Mouse (Mus musculus) adrenal gland, postnatal 4 days (tissue): ENCODE measurements at regions not wholly inside any gene's neighbourhood (a gene's known extent, or its start where the extent isn't known, plus 50 kb on each side); places are given as distances from the start of the nearest gene placed in this dataset.

Source experiments
- DNase-seq, 2 experiments: peaks; one replicate each; pipeline ENCODE4 v3.0.0; 2021 to 2022; ENCODE audit warnings: low spot score in 2 of 2, mixed read lengths in 2 of 2

DNA sequence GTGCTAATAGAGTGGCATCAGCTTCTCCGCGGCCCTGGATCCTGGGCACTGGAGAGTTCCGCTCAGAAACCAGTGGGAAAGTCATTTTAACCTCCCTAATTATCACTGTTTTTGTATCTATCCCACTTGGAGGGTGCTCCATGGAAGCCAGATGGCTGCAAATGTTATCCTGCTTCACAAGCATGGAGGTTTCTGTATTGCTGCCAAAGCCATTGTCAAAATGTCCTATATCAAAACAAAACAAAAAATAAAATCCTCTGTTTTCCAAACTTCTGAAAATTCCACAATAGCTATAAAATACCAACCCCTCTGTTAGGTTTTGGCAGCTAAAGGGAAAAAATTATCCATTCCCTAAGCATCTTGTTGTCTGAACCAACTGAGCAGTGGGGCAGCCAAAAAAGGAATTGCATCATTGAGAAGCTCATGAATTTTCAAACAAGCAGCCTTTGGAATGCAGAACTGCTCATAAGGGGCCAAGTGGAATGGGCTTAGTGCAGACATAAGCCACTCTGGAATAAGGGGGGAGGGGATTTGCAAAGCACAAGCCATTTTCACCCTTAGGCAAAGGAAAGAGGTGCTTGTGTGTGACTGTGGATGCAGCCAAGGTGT lies 213.8 kb upstream of the Cwc22 start:
- no peak for DNase-seq

DNA sequence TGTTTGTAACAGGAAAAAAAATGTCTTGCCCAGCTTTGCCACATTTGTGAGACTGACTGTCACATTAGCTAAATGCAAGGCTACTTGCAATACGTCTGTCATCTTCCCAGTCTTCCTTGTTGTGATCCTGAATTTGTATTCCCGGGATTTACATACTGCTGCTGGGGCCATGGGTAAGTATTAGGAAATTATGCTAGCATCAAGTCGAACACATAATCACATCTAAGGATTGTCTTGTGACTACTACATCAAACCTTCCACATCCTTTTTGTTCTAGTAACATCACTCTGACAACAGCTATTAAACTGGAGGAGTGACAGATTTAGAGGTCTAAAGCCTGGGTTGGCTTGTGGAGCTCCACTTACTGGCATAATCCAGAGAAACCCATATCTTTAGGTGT lies 164.2 kb upstream of the Cwc22 start:
- no peak for DNase-seq

DNA sequence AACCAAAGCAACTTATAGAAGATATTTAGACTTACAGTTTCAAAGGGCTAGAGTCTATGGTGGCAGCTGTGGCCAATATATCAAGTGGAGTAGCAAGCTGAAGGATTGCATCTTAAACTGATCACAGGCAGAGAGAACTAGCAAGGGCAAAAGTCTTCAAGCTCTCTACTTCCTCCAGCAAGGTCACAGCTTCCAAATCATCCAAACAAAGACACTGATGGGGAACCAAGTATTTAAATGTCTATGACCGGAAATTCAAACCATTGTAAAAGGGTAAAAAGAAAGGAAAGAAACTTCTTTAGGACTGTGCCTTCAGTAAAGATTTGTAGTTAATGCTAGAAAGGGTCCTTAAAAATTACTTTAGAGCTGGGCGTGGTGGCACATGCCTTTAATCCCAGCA lies 149.4 kb upstream of the Cwc22 start:
- no peak for DNase-seq

DNA sequence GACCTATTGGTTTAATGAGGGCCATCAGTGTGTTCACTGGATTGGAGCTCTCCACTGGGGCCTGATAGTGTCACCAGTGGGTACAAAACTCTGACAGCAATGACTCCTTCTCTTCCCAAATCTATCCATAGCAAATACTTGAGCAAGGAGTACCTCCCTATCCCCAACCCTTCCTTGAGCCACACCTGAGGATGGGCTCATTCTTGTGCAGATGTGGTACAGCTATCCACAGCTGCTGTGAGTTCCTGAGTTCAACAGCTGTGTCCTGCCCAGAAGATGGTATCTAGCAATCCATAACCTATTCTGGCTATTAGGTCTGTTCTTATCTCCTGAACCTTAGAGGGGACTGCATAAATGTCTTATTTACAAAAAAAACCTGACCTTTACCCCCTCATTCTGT lies 148.7 kb upstream of the Cwc22 start:
- no peak for DNase-seq

DNA sequence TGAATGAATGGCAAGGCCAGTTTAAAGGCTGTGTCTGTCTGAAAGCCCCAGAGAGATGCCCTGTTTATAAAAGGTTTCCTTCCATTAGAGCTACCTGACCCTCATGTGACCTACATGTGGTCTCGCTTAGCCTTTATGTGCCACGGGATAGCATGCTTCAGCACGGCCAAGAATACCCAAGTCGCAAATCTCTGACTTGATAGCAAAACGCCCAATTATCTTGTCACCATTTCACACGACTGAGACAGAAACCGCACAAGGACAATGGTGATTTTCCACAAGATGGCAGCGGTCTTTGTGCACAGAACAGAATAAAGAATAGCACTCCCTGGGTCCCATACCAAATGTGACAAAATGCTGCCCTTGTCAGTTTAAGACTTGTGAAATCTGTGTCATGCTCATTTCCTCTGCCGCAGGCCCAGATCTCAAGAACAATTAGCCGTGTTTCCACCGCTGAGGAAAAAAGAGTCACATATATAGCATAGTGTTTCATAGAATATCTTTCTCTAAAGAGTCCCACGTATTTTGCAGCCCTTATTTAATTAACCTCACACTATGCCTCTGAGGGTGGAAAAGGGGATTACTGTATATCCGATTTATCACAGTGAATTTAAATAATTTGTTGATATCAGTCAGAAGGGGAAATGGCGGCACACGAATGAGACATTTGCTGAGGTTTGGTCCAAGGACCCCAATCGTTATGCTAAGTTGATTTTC lies 118.3 kb upstream of the Cwc22 start:
- DNase-seq = no peak

DNA sequence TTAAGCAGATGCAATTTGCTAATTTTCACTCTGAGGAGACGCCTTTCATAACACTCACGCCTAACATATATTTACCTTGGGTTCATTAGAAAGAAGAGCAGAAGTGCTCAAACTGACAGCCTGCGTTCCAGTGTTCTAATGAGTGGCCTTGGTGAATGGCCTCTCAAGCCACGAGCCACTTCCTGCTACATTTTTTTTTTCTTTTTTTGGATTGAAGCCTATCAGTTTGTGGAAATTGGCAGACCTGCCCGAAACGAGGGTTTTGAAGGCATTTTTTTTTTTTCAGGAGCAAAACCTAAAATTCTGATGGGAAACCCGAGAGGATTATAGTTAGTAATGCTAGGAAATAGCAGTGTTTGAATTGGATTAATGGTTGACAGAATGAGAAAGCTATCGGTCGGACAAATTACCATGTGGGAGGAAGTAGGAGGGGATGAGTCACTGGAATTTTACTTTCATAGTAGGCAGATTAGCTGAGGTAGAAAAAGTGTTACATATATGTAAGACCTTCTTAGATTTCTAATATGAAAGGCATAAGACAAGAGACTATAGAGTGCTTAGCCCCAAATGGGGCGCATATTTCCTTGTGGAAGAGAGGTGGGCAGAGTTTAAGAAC lies 113.7 kb upstream of the Cwc22 start:
- no peak for DNase-seq

DNA sequence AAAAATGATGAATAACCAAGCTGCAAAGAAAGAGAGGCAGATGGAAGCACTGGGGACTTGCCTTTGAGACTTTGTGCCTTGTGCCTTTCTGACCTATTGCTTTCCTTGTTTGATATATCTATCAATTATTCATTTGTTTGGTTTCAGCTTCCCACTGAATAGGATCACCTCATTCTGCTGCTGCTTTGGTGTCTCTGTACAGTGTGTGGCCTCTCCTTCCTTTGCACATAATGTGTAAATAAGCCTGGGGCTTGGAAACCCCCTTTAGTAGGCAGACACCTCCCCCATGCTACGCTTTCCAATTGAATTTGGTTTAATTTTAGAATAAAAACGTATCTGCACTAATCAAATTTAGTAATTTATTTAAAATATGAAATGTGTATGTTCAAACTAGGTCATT lies 112.8 kb upstream of the Cwc22 start:
- no peak for DNase-seq

DNA sequence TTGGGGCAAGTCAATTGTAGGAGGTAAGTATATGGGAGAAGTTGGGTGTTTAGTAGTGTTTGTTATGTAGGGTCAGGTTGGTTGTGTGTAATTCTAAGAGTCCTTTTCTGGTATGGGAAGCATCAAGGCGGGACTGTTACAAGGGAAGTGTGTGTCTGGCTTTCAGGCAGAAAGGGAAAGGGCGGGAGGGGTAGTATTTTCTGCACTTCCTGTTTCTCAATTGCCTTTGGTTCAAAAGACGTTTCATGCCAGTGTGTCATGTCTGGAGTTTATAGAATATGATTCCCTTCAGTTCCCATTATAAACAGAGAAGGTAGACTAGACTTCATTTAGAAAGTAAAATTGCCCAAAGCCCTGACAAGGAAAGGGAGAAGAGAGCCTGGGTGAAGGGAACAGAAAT lies 107.7 kb upstream of the Cwc22 start:
- DNase-seq = no peak

DNA sequence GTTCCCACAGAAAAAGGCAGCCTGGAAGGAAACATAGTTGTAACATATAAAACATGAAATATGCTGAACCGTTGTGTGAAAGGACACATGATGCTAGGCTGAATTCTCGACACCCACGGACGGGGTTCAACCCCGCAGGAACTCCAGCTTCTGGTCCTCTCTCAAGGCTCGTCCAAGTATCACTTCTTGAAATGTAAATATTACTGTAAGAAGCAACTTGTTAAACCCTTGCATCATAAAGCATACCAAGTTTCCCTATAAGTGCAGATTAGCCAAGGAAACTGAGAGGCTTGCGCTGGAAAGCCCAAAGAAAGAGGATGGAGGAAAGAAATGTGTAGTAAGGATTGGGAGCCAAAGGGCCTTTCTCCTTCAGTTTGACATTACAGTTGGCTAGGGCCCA lies 104.4 kb upstream of the Cwc22 start:
- no peak for DNase-seq

DNA sequence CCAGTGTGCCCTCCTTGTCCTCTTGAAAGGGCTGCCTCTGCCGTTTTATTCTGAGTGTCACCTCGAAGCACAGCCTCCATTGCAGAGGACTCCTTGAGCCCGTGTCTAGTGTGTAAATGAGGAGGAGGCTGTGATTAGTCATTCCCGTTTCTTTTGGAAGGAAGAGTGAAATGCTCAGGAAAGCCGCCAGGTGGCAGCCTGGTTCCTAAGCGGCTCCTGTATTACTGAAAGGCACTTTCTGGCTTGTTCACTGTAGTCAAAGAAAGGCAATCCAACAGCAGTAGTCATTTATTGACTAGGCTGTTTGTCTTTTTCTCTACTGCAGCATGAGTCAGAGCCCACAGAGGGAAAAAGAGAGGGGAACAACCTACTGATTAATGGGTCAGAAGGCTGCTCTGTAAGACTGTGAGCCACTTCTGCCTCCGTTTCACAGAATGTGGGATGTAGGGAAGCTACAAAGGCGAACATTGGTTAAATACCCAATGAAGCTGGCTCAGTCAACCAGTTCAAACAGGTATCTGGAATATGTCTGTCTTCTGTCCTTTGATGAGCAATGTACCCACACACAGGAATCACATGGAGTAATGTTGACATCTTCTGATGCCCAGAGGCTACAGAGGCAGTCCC lies 103.2 kb upstream of the Cwc22 start:
- peak; percentile 55 to 67 for DNase-seq

DNA sequence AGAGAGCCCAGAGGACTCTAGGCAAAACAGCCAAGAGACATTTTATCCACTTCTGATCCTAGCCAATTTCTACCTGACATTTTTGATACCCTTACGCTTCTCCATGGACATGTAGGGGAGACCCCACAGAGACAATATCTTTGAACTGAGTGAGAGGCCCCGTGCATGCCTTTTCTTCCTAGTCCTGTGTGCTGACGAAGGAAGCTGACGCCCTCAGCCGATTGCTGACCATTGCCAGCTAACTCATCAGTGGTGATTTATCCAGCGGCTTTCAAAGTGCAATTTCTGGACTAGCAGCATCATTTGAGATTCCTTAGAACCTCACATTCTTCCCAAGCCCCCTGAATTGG lies 102.5 kb upstream of the Cwc22 start:
- DNase-seq = no peak

DNA sequence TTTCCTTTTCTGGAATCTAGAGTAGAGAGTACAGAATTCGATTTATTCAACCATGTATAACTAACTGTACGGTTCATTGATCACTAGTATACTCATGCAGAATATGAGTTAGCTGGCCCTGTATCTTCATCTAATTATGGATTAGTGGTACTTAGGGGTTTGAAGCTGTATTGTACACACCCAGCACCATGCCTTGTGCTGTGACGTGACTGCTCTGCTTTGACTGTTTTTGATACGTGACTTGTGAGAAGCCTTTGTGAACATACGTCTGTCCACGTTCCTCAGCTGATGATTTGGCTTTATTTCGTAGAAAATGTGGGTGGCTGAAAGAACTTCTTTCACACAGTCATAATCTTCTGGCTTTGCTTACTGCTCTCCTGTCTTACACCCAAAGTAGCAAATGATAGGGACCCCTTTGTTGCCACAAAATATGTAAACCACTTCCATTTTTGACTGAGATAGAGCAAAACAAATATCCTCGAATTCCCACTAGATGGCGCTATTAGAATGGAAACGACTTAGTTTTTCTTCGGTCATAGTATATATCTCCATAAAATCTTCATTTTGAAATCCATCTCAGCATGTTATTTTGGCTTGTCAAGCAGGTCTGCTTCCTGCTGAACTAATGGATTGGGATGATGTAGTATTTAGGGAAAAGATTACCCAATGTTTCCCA lies 102.0 kb upstream of the Cwc22 start:
- DNase-seq = no peak

DNA sequence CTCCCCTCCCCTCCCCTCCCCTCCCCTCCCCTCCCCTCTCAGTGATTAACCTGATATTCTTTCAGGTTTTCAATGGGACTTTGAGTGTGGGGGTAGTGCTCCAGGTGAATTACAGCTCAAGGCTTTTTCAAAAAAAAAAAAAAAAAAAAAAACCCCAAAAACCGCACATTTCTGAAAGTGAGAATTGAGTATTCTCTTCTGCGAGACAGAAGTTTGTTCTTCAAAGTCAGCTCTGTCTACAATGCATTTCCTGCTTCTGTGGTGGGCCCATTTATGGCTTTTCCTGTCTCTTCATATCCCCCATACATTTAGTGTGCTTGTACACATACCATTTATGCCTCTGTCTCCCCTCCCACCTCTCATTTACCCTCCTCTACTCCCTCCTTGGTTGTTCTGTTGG lies 81.1 kb upstream of the Cwc22 start:
- no peak for DNase-seq

DNA sequence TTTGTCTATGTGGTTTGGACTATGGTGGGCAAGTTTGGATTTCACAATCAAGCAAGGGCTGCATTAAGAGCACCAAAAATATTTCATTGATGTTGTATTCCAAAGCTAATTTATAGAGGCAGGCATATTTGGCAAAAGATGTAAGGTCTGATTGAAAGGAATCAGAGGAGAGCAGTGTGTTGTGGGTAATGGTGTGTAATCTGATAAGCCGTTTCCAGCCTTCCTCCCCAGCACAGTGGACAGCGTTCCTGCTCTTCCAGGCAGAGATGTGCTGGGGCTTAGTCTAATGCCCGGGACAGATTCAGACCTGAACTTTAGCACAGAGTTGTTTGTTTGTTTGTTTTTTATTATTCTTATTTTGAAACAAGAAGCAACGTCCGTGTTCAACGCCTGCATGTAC lies 80.6 kb upstream of the Cwc22 start:
- DNase-seq = no peak

DNA sequence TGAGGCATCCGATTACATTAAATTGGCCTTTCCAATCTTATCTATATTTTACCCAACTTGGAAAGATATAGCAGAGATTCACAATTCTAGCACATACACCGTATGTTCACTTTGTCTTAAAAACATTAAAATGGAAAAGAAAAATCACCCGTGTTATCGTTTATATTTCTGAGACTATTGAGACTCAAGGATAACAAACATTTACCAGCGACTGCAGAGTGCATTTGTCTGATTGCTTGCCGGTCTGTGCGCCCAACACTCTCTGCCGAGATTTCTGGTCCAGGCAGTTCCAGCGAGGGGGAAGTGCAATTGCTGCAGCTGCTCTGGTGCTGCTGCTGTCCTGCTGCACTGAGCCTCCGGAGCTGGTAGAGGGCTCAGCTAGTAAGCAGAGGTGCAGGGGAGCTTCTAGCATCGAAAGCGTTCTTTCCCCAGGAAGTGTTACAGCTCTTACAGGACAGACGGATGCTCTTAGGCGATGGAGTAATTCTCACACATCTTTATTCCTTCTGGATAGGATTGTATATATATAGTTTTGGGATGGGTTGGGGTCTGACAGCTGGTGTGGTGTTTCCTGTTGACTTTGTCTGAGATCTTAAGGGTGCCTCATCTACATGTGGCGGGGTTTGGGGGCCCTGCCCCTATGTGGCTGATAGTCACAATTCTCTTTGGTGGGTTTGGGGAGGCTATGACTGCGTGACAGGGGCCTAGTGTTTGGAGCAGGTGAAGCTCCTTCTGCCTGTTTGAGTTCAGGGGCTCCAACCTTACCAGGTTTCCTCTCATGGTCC lies 79.7 kb upstream of the Cwc22 start:
- DNase-seq = no peak

DNA sequence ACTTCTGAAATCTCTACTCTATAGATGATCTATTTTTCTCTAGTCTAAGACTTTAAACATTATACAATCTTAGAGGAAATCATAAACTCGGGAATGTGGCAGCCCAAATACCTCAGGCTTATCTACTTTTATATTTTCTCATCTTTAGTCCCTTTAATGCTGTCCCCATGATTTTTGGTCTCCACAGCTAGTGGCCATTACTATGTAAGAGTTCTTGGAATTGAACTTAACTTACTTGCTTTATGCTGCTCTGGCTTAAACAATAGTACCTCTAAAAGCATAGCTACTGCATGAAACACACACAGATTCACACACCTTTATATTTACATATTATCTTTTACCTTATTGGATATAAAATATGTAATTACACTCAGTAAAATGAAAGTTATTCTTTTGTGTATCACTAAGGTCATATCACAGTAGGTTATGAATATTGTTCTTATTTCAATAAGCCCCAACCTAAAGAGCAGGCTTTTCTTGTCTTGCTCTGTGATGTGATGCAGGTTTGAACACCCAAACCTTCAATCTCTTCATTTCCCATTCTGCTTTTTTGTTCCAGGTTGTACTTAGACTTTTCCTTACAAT lies 78.9 kb upstream of the Cwc22 start:
- no peak for DNase-seq

DNA sequence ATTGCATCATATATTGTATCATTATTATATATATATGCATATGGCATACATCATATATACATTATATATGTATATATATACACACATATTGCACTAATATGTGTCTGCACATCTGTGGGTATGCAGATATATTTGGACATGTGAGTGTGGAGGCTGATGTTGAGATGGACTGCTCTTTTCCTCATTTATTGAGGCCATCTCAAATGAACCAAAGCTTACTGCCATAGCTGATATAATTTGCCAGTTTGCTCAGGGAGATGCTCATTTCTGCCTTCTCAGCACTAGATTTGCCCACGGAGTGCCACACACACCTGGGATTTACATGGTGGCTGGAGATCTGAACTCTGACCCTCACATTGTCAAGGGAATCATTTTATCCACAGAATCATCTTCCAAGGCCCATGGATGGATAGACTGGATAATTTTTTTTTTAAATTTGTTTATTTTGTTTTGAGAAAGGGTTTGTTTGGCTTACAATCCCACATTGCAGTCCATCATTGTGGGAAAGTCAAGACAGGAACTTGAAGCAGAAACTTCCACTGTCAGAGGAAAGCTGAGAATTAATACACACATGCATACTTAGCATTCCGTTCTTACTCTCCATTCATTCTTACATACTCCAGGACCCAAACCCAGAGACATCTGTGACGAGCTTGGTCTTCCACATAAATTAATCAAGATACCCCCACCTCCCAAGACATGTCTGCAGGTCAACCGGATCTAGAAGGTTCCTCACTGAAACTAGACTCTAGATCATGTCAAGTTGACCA lies 77.9 kb upstream of the Cwc22 start:
- DNase-seq = no peak

DNA sequence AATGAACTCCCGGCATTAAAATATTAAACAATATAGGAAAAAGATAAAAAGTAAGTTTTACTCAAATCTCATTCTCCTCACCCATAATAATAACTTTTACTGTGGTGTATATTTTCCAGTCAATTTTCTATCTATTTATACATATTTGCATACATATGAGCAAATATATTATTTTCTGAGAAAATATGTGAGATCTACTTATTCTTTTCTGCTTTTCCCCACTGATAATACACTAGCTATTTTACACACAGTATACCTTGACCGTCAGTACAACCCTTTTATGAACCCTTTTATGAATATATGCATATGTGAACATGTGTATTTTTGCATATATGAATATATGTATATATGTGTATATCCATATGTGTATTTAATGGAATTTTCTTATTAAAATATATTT lies 77.2 kb upstream of the Cwc22 start:
- no peak for DNase-seq

DNA sequence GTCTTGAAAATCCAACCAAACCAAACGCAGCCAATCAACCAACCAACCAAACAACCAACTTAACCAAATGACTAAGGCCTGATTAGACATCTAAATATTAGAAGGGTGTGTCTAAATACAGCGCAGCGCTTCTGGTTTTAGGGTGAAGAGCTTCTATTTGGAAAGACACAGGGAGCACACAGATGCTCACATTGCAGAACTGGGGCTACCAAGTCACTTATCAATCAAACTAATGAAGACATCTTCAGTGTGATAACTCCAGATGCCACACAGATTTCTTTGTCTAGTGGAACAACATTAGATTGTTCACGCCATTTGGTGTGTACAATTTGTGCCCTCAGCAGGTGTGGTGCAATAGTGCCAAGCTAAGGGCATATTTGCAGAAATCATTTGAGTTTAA lies 76.6 kb upstream of the Cwc22 start:
- DNase-seq = no peak

DNA sequence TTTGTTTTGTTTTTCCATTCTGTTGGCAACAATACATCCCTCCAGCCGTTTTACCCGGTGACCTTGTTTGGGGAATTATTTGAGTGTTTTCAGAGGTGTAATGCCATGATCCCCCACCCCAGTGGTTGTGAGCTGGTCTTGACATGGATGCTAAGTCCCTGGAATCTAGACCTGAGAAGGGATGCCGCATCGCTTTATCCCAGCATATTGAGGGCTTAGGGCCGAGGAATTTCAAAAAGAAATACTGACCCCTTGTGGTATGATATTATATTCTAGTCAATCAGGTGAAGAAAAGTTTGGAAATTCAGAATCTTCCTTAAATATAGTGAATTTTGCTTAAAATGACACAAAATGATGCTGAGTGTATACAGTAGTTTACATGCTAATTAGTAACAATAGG lies 75.7 kb upstream of the Cwc22 start:
- no peak for DNase-seq
